Mouse (Mus musculus) forebrain, embryonic 12.5 days (tissue): ENCODE results near the gene Tymp. TPM values are rescaled to one million over a fixed set of nuclear protein-coding genes. Genes with fewer than 3 reads are reported as not detected.

Experiments
- ATAC-seq: fragments of 200-750 bp; cut with Nextera tagmentation; 2 replicates; pipeline ENCODE4 v1.8.0; 2017; ENCODE audit warnings: moderate TSS enrichment; ENCODE audit not compliant: low FRiP score
- H3K27ac ChIP-seq: fragments of 300-500 bp; sonication (generic); 2 replicates; pipeline ENCODE4 v1.5.1; 2016; ENCODE audit warnings: mild to moderate bottlenecking
- H3K27me3 ChIP-seq: fragments of 300-500 bp; sonication (generic); 2 replicates; pipeline ENCODE4 v1.6.1; 2016; ENCODE audit warnings: mild to moderate bottlenecking
- H3K36me3 ChIP-seq: fragments of 300-500 bp; sonication (generic); replicated peaks from 2 replicates; pipeline ENCODE4 v1.6.1; 2016; ENCODE audit warnings: mild to moderate bottlenecking
- H3K4me1 ChIP-seq: fragments of 300-500 bp; sonication (generic); 2 replicates; pipeline ENCODE4 v1.6.1; 2016
- H3K4me2 ChIP-seq: fragments of 300-500 bp; sonication (generic); 2 replicates; pipeline ENCODE4 v1.6.1; 2016; ENCODE audit warnings: mild to moderate bottlenecking, moderate library complexity
- H3K4me3 ChIP-seq: fragments of 300-500 bp; sonication (generic); replicated peaks from 2 replicates; pipeline ENCODE4 v1.5.1; 2016; ENCODE audit warnings: mild to moderate bottlenecking
- H3K9ac ChIP-seq: fragments of 300-500 bp; sonication (generic); 2 replicates; pipeline ENCODE4 v1.6.1; 2016; ENCODE audit warnings: mild to moderate bottlenecking
- H3K9me3 ChIP-seq: fragments of 300-500 bp; sonication (generic); 2 replicates; pipeline ENCODE4 v1.6.1; 2016
- WGBS: fragments of 180-500 bp; shearing (Covaris S2); methylation state at CpG from one replicate; pipeline ENCODE4 v1.1.7; 2016; 5-methylcytosine and 5-hydroxymethylcytosine counted together
- polyA plus RNA-seq: library from polyadenylated mRNA; unstranded; fragments of >200 nt; fragmentation: Nextera tagmentation; extraction: Ambion mirVana; gene quantifications from 2 replicates; pipeline ENCODE4 v1.2.1, GENCODE M21; 2016

Tymp gene
- polyA plus RNA-seq, 1 experiment from 2014 or later, result 1.4 TPM

- Histone ChIP-seq H3K9ac (no peak overlapping the region), H3K36me3 (peaks cover 42% of the 10 kb centered on the region), H3K4me1 (peaks cover 18% of the 10 kb centered on the region), H3K9me3 (no peaks in the 10 kb centered on the region), H3K27ac (no peak overlapping the region), H3K4me3 (no peak overlapping the region), H3K27me3 (no peaks in the 10 kb centered on the region), H3K4me2 (no peak overlapping the region)
- WGBS, result 87% methylated on average over 5 of the region's 5 CpGs
- no peak for ATAC-seq
Observed at GRCm38 (mm10) chr15:89350447-89350846, 26.4 kb downstream of the Tymp start.

GRCm38 (mm10) chr15:89343325-89343724 is 33.5 kb downstream of the Tymp start:
- no peaks in the 10 kb centered on the region for H3K36me3 ChIP-seq
- H3K4me2 ChIP-seq, result no peak overlapping the region
- no peak overlapping the region for H3K9ac ChIP-seq
- H3K27me3 ChIP-seq, result no peaks in the 10 kb centered on the region
- no peaks in the 10 kb centered on the region for H3K9me3 ChIP-seq
- ATAC-seq, result no peak
- 85% methylated on average over 3 of the region's 3 CpGs for WGBS
- no peaks in the 10 kb centered on the region for H3K4me1 ChIP-seq
- no peak overlapping the region for H3K27ac ChIP-seq
- no peak overlapping the region for H3K4me3 ChIP-seq

GRCm38 (mm10) chr15:89341678-89342077 is 35.2 kb downstream of the Tymp start:
- no peak for ATAC-seq
- WGBS, result 36% methylated on average over 1 of the region's 1 CpGs

DNA sequence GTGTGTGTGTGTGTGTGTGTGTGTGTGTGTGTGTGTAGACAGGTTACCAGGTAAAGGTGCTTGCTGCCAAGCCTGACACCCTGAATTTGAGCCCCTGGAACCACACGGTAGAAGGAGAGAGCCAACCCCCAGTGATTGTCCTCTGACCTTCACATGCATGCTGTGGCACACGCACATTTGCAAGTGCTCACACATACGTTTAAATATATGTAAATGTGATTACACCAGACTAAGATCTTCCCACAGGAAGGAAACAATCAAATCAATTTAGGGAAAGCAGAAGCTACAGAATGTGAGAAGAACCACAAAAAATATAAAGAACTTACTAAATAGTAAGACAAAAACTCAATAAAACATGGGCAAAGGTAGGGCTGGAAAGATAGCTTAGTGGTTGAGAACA is 36.7 kb downstream of the Tymp start:
- Histone ChIP-seq H3K36me3 (no peaks in the 10 kb centered on the region), H3K9ac (no peak overlapping the region), H3K4me1 (no peaks in the 10 kb centered on the region), H3K9me3 (no peaks in the 10 kb centered on the region), H3K4me3 (no peak overlapping the region), H3K27ac (no peak overlapping the region), H3K27me3 (no peaks in the 10 kb centered on the region), H3K4me2 (no peak overlapping the region)
- whole genome bisulfite sequencing, result 89% methylated on average over 3 of the region's 3 CpGs
- no peak for ATAC-seq

More at GRCm38 (mm10) chr15:89341678-89342077, 35.2 kb downstream of the Tymp start:
- no peak overlapping the region for H3K4me3 ChIP-seq
- H3K9ac ChIP-seq, result no peak overlapping the region
- no peaks in the 10 kb centered on the region for H3K9me3 ChIP-seq
- H3K27me3 ChIP-seq, result no peaks in the 10 kb centered on the region
- no peak overlapping the region for H3K4me2 ChIP-seq
- no peaks in the 10 kb centered on the region for H3K4me1 ChIP-seq
- H3K27ac ChIP-seq, result no peak overlapping the region
- no peaks in the 10 kb centered on the region for H3K36me3 ChIP-seq

DNA sequence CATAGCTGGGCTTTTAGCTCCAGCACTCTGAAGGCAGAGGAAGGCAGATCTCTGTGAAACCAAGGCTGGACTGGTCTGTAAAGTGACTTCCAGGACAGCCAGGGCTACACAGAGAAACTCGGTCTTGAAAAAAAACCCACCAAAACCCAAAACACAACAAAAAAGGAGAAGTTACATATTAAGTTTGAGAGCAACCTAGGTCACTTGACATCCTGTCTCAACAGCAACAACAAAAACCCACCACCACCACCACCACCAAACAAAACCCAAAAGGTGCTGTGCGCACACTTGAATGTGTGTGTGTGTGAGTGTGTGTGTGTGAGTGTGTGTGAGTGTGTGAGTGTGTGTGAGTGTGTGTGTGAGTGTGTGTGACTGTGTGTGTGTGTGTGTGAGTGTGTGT is 37.1 kb downstream of the Tymp start:
- Histone ChIP-seq H3K27ac (no peak overlapping the region), H3K27me3 (no peaks in the 10 kb centered on the region), H3K36me3 (no peaks in the 10 kb centered on the region), H3K9ac (no peak overlapping the region), H3K4me3 (no peak overlapping the region), H3K4me1 (no peaks in the 10 kb centered on the region), H3K4me2 (no peak overlapping the region), H3K9me3 (no peaks in the 10 kb centered on the region)
- 85% methylated on average over 2 of the region's 2 CpGs for WGBS
- ATAC-seq, result no peak

DNA sequence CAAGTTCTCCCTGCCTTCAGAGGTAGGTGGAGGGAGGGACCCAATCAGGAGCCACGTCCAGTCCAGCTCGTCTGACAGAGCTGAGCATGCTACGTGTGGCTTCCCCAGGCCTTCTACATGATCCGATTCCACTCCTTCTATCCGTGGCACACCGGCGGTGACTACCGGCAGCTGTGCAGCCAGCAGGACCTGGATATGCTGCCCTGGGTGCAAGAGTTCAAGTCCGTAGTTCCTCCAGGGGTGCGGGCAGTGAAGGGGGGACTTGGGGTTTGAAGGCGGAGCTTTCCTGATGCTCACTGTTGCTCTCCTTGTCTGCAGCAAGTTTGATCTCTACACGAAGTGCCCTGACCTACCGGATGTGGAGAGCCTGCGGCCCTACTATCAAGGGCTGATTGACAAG is 40.4 kb downstream of the Tymp start:
- Histone ChIP-seq H3K4me2 (no peak overlapping the region), H3K9ac (no peak overlapping the region), H3K27me3 (no peaks in the 10 kb centered on the region), H3K4me3 (no peak overlapping the region), H3K4me1 (no peaks in the 10 kb centered on the region), H3K27ac (no peak overlapping the region), H3K36me3 (no peaks in the 10 kb centered on the region), H3K9me3 (no peaks in the 10 kb centered on the region)
- no peak for ATAC-seq
- WGBS, result 86% methylated on average over 14 of the region's 14 CpGs

DNA sequence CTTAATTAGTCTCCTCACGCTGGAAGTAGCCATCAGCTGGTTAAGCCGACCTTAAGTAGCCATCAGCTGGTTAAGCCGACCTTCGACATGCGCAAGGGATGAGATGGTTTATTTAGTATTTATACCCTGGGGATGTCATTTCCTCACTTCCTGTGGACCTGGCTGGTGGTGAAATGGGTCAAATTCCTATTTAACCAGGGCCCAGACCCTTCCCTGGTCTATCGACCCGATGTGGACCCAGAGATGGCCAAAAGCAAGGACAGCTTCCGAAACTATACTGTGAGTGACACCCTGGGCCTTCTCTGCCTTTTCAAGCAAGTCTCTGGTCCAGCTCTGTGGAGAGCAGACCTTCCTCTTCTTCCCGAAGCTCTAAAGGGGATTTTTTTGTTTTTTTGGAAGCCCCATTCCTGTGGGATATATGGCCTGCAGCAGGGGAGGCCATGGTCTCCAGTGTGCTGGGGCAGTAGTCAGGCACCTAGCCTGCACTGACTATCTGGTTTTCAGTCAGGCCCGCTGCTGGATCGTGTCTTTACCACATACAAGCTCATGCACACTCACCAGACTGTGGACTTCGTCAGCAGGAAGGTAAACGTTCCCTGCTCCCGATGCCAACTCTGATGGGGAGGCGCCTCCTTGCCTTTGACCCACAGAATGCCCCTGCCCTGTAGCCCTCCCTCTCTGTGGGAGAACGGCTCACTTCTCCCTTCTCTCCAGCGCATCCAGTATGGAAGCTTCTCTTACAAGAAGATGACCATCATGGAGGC is 41.9 kb downstream of the Tymp start:
- Histone ChIP-seq H3K9me3 (no peaks in the 10 kb centered on the region), H3K4me1 (no peaks in the 10 kb centered on the region), H3K36me3 (no peaks in the 10 kb centered on the region), H3K4me2 (no peak overlapping the region), H3K27me3 (no peaks in the 10 kb centered on the region), H3K9ac (no peak overlapping the region), H3K27ac (no peak overlapping the region), H3K4me3 (no peak overlapping the region)
- WGBS, result 85% methylated on average over 17 of the region's 17 CpGs
- no peak for ATAC-seq

GRCm38 (mm10) chr15:89334271-89334670 is 42.6 kb downstream of the Tymp start, which contains the start of gene Miox:
Miox (plus strand) TSS chr15:89334398.
- no peak within 1 kb of the TSS for H3K9ac ChIP-seq
- H3K27me3 ChIP-seq, result no peaks in the 10 kb centered on the region
- no peak within 1 kb of the TSS for H3K4me2 ChIP-seq
- 90% methylated on average over 7 of the region's 7 CpGs for WGBS
- no peak within 1 kb of the TSS for H3K27ac ChIP-seq
- H3K4me1 ChIP-seq, result no peaks in the 10 kb centered on the region
- no peaks in the 10 kb centered on the region for H3K9me3 ChIP-seq
- no peak for ATAC-seq
- no peaks in the 10 kb centered on the region for H3K36me3 ChIP-seq
- no peak within 1 kb of the TSS for H3K4me3 ChIP-seq

GRCm38 (mm10) chr15:89326441-89326840 is 50.4 kb downstream of the Tymp start:
- Histone ChIP-seq H3K27me3 (peaks cover 22% of the 10 kb centered on the region), H3K9me3 (no peaks in the 10 kb centered on the region), H3K27ac (no peak overlapping the region), H3K9ac (no peak overlapping the region), H3K4me3 (no peak overlapping the region), H3K4me2 (no peak overlapping the region), H3K36me3 (no peaks in the 10 kb centered on the region), H3K4me1 (peaks cover 9% of the 10 kb centered on the region; the same call in 1 of the 2 replicates)
- WGBS, result 73% methylated on average over 5 of the region's 5 CpGs
- no peak for ATAC-seq

GRCm38 (mm10) chr15:89323656-89324055 is 53.2 kb downstream of the Tymp start:
- ATAC-seq, result no peak
- Histone ChIP-seq H3K27ac (no peak overlapping the region), H3K9ac (no peak overlapping the region), H3K4me2 (no peak overlapping the region), H3K9me3 (no peaks in the 10 kb centered on the region), H3K27me3 (peaks cover 30% of the 10 kb centered on the region), H3K36me3 (no peaks in the 10 kb centered on the region), H3K4me3 (no peak overlapping the region), H3K4me1 (peaks cover 9% of the 10 kb centered on the region; the same call in 1 of the 2 replicates)
- WGBS, result 89% methylated on average over 4 of the region's 4 CpGs

DNA sequence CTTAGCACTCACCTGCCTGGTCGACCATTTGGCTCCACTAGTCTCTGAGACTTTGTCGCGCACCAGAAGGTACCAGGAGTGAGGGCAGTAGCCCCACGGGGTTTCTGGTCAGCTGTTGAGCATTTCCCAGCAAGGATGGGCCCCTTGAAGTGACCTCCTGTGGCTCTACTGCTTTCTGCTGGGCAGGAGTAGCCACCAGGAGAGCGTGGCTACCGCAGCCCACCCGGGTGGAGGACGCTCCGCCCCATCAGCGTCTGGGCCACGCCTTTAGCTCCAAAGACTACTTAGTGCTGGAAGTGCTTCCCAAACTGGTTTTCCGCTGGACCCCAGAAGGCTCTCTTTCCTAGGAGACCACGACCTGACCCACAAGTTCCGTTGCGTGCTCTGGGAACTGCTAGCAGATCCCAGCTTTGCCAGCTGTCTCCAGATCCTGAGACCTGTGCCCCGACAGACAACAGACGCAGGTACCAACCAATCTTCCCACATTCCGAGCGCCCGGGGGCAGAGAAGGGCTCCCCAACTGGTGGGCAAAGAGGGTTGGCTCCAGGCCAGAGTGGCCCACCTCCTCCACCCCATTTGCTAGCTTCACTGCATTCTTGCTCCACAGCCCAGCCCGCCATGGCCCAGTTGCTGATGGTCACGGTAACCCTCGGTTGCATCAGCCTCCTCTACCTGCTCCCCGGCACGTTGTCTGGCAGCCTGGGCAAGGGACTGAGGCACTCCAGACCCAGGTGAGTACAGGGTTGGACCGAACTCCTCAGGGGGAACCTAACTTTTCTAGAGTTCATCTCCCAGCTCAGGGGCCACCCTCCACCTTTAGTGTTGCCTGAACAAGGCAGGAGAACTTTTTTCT is 53.9 kb downstream of the Tymp start, which contains the start of gene Adm2:
Adm2 (plus strand) TSS at position 51 of the 853 bp plus-strand sequence.
- Histone ChIP-seq H3K36me3 (no peaks in the 10 kb centered on the region), H3K4me2 (peak within 1 kb of the TSS; percentile 38), H3K27ac (no peak within 1 kb of the TSS), H3K4me1 (peaks cover 9% of the 10 kb centered on the region; the same call in 1 of the 2 replicates), H3K9ac (no peak within 1 kb of the TSS), H3K27me3 (peaks cover 30% of the 10 kb centered on the region), H3K4me3 (no peak within 1 kb of the TSS), H3K9me3 (no peaks in the 10 kb centered on the region)
- ATAC-seq, result no peak
- 10% methylated on average over 26 of the region's 26 CpGs for WGBS
